Mouse (Mus musculus) frontal cortex, adult (tissue): ENCODE measurements around the gene Mpi.

ENCODE experiments used
- ATAC-seq: cut with Nextera tagmentation; 2 replicates; pipeline ENCODE4 v1.9.2; 2017; ENCODE audit warnings: mild to moderate bottlenecking, moderate library complexity, mixed read lengths; ENCODE audit not compliant: low TSS enrichment

Gene Mpi

DNA sequence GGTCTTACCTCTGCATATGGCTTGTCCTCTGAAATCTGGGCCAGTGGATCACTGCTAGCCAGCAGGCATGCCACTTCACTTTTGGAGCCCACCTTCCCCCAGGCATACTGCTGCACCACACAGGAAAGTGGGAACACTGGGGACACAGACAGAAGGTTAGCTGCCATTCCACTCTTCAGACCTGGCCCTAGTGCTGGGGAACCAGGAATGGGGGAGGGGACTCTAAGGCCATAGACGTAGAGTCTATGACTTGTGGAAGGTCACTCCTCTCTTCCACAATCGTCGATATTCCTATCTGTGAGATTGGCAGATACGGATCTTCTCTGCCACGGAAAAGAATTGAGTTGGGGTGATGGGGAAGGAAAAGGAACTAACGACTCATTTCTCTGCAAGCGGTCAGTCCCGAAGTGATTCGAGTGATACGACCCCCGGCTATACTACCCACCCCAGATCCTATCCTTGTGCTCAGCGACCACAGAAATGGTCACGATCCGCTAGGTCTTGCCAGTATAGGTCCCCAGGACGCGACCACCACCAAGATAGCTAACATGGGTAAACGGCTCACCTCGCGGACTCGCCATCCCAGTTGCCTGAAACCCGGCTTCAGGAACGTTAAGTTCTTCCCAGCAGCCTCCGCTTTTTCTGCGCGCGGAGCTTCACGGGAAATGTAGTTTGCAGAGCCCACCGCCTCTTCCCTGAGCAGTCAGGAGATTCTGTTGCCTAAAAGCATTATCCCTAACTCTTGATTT, at the start of gene Mpi:
Gene Mpi (minus strand): TSS at position 625 of the 749 bp plus-strand sequence.
- ATAC-seq = peak; percentile 85

DNA sequence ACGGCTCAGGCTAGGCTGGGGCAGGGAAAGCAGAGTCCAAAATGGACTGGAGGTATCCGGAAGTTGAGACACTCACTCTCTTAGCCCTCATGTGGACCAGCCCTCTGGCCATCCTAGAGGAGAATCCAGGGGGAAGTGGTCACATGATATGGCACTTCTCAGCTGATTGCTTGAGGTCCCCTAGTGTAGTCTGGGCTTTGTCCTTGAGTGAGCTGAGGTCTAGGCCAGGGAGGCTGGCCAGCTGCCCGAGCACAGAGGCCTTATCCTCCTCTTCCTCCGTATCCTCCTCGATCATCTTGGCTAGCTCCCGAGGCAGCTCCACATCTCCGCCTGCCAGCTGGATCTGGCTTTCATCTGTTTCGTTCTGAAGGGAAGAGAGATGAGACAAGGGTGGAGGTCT, 49.5 kb upstream of the Mpi start:
- ATAC-seq = no peak

DNA sequence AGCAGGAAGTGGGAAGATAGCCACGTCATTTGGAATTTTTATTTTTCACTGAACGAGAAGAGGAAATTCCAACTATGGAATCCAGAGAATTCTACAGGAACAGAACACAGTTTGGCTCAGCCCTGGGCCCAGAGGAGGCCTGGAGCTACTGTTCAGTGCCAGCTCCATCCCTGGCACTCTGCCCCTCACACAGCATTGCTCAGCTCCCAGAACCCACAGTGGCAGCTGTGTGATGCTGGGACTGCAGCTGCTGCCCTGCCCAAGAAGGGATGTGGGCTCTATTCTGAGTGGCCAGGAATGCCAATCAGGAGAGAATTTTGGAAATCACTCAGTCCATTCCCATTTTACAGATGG, 48.8 kb upstream of the Mpi start:
- ATAC-seq = peak; percentile 72

DNA sequence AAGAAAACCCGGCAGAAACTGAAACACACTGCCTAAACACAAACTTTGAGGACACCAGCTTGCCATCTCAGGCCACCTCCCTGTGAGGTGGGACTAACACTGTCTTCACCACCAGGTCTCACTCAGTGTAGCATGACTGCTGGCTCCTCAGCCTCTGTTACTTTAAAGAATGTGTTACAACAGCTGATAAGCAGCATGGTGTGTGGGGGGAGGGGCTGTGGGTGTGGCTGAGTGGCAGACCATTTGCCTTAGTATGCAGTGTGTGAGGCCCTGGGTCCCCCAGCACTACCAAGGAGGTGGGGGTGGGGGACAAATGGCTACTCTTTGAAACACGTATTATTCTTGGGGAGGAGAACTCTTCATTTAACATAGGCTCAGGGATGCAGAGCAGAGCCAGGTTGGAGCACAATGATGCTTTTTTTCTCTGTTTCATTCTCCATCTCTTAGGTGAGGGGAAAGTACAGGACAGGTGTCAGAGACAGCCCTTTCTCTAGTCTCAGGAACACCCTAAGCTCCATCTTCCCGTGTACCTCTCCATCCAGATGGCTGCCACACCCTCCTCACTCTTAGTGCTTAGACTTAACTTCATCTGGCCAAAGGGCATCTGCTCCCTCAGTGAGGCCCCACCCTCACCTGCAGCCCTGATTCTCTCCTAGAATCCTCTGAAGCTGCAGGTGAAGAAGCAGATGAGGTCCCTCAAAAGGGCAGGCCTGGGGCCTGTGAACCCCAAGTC, 48.2 kb upstream of the Mpi start:
- no peak for ATAC-seq

DNA sequence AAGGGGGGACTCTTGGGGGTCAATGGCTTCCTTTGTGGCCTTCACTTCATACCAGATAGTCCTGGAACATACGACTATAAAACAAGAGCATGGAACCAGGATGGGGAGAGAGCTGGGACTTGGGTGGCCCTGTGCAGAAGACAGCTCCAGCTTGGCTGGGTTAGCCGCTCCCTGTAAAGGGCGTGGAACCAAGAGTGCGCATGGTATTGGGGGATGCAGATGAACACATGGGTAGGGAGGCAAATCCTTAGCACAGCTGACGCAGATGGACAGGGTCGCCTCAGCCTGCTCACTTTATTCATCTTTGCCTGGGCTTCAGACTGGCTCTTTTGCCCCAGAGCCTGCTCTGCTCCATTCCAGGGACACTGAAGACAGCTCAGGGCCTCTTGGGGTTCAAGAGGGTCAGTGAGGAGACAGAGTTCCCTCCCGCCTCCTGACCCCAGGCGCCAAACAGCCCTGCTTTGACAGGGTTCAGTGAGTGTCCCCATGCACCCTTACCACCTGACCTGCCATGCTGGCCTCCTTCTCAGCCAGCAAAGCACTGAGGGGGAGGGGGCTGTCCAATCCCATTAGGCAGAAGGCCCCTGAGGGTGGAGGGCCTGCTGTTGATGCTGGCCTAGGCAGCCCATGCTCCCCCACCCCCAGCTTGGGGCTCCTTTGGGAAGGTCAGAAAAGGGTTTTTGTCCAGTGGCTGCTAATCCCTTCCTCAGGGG, 46.4 kb upstream of the Mpi start:
- ATAC-seq = no peak

DNA sequence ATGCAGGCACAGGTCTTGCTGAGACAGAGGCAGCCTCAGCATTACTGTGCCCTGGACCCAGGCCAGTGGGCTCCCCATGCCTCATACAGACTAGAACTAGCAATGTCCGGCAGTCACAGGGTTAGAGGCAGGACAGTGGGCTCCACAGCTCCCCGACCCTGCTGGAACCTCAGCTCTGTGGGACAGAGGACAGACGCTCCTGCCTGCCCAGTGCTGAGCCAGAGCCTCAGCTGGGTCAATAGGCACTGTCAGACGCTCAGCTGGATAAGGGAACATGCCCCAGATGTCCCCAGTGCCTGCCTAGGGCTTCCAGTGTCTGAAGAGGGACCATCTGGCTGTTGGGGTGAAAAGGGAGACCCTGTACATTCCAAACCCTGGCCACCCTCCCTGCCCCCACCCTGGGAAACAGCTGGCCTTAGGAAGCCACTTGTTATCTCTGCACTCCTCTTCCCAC, 45.4 kb upstream of the Mpi start:
- ATAC-seq = no peak

DNA sequence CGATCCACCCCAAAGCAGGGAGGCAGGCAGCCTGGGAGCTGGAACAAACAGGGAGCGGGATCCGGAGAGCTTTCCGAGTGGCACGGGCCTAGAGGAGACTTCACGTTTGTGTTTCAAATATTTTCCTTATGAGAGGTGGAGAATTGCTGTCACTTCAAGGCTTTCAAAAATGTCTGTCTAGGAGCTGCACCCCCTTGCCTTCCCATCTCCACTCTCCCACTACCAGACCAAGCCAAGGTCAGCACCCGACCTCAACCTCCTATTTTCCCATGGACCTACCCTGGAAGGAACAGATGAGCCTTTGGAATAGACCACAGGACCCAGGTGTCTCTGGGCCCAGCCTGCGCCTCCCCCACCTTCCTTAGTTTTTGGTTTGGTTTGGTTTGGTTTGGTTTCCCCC, 44.7 kb upstream of the Mpi start:
- ATAC-seq = no peak

DNA sequence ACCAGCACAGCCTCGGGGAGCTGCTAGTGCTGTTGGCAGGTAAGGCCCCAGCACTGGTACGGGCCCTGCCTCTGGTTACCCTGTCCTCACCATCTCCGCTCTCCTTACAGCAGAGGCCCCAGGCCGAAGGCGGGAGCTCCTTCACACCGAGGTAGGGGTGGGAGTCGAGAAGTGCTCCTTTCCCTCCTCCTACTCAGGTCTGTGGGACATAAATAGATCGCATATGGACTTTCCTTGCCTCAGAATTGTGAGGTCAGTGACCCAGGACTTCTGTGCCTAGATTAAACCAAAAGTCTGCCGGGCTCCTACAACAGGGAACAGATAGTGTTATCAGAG, 41.6 kb upstream of the Mpi start:
- no peak for ATAC-seq

DNA sequence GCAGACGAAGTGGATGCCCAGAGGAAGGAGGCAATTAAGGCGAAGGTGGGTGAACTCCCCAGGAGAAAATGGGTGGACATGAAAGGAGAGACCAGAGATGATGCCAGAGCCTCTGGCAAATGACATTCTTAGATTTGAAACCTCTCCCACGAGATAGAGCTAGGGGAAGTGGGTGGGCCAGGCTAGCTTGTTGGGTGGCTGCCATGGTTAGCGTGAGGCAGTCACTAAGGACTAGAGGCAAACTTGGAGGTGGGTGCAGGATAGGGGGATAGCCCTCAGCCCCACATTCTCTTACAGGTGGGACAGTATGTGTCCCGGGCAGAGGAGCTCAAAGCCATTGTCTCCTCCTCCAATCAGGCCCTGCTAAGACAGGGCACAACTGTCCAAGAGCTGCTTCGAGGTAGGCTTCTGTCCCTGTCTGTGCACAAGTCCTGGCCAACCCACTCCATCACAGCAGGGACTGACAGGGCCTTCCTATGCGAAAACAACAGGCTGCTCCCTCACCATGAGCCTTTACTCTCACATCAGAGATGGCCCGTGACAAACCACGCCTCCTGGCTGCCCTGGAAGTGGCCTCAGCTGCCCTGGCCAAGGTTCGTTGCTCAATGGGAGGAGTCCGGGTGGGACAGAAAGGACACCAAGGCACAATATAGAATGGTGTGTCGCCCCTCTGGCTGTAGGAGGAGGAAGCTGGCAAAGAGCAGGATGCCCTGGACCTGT, 41.1 kb upstream of the Mpi start:
- ATAC-seq = no peak

DNA sequence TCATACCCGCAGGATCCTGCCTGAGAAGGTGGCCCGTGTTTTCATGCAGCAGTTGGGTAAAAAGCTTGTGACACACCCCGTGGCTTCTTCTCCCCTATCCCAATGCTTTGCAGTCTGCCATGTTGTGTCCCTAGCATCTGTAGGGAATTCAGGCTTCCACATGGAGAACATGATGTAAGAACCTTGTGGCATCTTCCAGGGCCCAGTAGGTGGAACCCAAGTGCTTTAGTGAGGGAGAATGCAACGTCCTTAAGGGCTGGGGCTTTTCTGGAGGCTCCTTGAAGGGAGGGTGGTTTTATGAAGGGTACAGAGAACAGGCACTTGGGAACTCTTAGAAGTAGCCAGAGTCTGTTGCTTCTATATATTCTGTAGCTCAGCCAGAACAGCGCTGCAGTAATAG, 38.2 kb upstream of the Mpi start:
- peak; percentile 69 for ATAC-seq

DNA sequence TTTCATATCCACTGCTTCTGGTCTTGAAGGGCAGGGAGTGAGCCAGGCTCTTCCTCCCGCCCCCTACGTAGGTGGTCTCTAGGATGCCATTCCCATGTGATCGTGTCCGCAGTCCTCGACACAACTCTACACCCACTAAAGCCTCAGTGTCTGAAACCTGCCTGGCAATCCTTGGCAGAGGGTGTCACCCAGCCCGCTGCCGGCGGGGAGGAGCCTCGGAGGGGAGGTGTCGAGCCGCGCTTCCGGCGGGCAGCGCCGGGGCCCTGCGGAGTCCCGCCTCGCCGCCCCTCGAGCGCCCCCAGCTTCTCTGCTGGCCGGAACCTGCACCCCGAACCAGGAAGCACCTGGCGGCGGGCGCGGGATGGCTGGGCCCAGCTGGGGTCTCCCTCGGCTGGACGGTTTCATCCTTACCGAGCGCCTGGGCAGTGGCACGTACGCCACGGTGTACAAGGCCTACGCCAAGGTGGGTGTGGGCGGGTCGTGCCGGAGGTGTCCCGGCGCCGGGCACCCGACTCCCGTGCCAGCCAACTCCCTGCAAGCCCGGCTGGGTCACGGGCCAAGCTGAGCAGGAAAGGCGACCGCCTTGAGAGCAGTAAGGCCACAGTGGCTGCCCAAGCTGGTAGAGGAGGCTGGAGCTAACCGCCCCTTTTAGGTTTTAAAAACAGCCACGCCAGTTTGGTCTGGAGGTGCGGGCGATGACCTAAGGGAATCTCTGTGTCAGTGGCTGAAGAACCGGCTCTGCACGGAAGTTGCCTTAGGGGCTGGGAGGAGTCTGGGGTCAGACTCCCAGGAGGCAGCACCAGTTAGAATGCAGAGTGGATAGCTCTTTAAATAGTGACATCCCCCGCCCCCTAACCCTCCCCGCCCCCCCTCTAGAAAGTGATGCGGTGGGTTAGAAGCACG, 36.9 kb upstream of the Mpi start, which contains the start of gene Ulk3:
Gene Ulk3 (plus strand): TSS at position 229 of the 903 bp plus-strand sequence.
- ATAC-seq = peak; percentile 79

DNA sequence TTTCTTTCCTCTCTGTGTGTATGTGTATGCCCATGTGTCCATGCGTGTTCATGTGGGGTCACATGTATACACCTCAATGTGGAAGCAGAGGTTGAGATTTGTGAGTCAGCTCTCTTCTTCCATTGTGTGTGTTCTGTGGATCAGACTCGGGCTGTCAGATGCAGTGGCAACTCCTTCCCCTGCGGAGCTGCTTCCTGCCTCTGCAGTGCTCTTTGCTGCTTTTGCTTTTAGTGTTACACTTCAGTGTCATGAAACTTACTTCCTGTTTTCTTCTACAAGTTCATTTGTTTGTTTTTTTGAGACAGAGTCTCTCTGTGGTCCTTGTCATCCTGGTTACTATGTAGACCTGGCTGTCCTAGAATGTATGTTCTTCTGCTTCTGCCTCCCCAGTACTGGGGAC, 32.4 kb upstream of the Mpi start:
- no peak for ATAC-seq

DNA sequence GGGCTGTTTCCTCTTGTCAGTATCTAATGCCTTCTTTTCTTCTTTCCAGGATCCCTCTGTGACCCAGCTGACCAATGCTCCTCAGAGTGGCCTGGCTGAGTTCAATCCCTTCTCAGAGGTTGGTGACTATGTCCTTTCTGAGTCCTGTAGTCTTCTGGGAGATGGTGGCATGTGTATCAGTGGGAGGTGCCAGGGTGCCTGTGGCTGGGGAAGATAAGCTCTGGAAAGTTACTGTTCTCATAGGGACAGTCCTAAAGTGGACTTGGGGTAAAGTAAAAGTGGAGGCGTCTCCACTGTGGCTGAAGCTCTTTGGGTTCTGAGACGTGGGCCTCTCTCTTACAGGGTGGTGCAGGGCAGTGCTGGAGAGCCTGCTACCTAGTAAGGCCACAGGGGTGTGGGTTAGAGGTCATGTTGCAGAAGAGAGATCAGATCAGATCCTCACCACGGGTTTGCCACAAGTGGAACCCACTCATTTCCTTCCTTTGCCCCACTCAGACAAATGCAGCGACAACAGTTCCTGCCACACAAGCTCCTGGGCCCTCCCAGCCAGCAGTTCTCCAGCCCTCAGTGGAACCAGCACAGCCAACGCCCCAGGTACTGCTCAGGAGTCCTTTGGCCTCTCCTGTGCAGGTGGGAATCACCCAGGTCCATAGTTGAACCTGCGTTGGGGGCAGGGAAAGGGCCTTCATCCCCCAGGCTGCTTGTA, 24.7 kb upstream of the Mpi start:
- no peak for ATAC-seq

DNA sequence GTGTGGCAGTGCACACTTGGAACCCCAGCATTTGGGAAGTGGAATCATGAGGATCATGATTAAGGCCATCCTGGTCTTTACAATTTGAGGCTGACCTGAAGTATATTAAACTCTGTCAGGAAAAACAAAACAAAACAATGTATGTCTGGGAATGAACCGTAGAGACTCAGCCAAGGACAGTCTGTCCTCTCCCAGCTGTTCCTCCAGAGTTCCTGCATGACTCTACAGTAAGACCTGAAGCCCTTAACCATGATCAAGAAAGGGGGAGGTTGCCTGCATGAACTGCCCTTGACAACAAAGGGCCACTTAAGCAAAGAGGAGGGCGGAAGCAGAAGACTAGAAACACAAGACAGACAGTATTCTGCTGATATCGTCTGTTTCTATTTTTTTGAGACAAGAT, 23.0 kb upstream of the Mpi start:
- ATAC-seq = no peak

DNA sequence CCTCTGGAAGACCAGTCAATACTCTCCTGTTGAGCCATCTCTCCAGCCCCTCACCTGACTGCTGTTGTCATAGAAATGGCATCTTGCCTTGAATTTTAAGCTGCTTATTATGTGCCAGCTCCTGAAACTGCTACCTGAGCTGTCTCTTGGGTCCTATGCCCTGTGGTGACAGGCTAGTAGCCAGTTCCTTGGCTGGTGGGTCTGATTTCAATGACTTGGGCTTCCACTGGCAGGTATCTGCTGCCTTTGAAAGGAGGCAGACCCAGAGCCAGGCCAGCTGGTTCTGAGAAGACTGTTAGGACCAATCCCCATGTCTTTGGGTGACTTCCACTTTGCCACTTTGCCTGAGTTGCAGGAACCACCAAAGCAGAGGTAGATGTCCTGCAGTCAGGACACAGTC, 21.8 kb upstream of the Mpi start:
- no peak for ATAC-seq

DNA sequence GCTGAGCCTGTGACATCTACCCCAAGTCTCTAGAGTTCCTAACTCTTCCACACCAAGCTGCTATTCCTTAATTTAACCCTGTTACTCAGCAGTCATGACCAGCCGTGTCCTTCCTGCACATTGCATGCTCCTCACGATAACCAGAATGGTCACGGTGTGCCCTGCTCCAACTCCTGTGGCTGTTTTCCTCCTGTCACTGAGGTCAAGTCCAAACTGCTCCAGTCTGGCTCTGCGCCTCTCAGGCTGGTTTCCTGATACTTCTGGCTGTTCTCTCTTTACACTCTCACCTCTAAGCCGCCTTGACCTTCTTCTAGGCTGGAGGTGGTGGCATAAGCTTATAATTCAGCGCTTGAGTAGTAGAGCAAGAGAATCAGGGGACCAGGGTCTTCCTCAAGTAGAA, 15.9 kb upstream of the Mpi start:
- no peak for ATAC-seq

DNA sequence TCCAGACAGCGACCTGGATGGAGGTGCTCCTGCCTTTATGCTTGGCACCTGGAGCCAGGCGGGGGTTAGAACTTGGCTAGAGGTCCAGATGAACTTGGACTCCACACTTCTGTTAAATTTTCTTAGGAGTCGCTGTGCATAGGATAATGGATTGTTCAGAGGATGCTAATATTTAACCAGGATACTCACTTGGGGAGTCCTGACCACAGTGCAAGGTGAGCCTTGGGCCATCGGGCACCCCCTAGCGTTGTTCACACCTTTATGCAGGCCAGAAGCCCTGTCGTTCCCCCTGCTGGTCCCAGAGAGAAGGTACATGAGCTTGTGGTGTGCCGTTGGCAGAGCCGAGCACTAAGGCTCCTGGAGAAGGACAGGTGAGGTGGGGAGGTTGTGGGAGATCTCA, 14.3 kb upstream of the Mpi start:
- ATAC-seq = no peak

DNA sequence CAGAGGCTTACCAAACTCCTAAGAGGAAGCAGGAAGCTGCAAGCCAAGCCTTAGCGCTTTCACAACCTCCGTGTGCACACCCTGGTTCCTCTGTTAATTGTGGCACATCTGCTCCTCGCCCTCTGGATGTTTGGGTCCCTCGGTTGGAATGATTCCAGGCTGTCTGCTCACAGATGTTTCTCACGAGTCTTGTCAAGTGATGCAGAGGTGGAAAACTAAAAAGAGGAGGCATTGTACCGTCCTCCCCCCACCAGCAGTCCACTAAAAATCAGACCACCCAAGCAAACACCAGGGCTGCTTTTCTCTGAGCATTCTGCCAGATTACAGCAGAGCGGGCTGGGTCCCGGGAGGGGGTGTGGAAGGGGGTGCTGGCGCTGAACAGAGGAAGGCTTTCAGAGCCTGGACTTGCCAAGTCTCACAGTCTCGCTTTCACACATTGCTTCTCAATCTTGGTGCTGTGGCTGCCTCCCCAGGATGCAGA, 13.2 kb upstream of the Mpi start:
- ATAC-seq = peak; percentile 62

DNA sequence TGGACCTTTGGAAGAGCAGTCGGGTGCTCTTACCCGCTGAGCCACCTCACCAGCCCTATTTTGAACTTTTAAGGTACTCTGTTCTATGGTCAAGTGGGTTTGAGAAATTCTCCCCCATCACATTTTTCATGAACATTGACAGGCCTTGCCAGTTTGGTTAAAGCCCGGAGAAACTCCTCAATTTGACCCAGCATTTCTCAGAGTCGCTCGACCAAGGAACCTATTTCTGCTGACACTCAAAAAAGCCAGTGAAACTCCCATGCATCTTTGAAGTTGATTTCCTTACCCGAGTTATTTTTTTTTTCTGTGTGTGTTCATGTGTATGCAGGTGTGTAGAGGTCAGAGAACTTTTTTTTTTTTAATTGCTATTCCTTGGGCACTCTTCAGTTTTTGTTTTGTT, 12.0 kb upstream of the Mpi start:
- no peak for ATAC-seq

DNA sequence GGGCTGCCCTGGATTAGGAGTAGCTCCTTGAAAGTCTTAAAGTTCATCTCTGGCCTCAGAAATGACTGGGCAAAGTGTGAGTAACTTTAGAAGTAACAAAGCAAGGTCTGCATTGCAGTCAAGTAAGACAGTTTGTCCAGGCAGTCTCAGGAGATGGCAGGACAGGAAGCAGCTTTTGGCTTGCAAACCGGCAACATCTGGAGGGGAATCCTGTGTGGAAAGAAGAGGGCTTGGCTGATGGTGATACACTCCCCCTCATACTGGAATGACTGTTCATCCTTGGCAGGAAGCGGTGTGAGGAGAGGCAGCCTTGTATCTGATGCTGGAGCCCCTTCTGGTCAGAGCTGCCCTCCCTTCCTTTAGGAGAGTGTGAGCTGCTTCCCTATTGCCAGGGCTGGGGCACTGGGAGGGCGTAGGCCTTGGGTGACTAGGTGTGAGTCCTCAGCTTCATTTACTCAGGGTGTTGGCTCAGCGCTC, 10.4 kb upstream of the Mpi start:
- peak; percentile 3; the same call in 1 of the 2 replicates for ATAC-seq
